Mouse (Mus musculus): ENCODE measurements around the gene H2al1m. TPM values are rescaled to one million over a fixed set of nuclear protein-coding genes. Genes with fewer than 3 reads are reported as not detected.
"Not testable (repeated sequence)": the region's sequence is repeated elsewhere in the genome, so short reads cannot be mapped to it uniquely, and the experiment has no call there.

Gene H2al1m
- polyA plus RNA-seq, 1 experiment from 2014 or later = 0.91 TPM

GRCm38 (mm10) chrX:9332366-9332962 is 48.9 kb downstream of the H2al1m start:
- not testable (repeated sequence) for H3K9me3 ChIP-seq; H3K36me3 ChIP-seq; H3K4me2 ChIP-seq; H3K4me3 ChIP-seq; H3K4me1 ChIP-seq; ATAC-seq (ENCODE audit: extremely low read depth, insufficient number of reproducible peaks, low FRiP score, low TSS enrichment); H3K9ac ChIP-seq; H3K27me3 ChIP-seq (replicated peaks); H3K27ac ChIP-seq (replicated peaks)
- WGBS = 80% methylated on average over 12 of the region's 12 CpGs

DNA sequence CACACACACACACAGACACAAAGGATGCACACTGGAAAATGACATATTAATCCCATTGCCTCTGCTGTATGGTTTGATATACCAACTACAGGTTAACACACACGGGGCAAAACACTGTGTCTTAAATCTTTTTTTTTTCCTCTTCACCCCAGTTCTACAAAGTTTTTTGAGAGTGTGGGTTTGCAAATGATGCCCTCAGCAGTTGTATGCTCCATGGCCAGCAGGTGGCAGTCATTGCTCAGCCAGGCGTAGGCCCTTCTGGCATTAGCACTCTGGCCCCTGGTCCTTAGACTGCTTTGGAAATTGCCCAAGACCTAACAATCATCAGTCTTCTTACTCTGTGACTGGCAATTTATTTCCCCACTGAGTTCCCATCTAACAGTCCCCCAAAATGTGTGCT is 49.5 kb downstream of the H2al1m start:
- H3K9me3 ChIP-seq; H3K4me2 ChIP-seq; H3K36me3 ChIP-seq; H3K27me3 ChIP-seq (replicated peaks); H3K4me1 ChIP-seq; H3K27ac ChIP-seq (replicated peaks); H3K9ac ChIP-seq; H3K4me3 ChIP-seq; ATAC-seq (ENCODE audit: extremely low read depth, insufficient number of reproducible peaks, low FRiP score, low TSS enrichment): not testable (repeated sequence)
- 44% methylated on average over 2 of the region's 2 CpGs for WGBS

Other genes with a start within 250 kb of the H2al1m start
- not detected in 2 replicates for gene Fthl17f, start 220.7 kb upstream of the H2al1m start, polyA plus RNA-seq (2015; fragmentation: Nextera tagmentation; extraction: Ambion mirVana)
- not detected in 2 replicates for gene 4930402K13Rik, start 179.2 kb upstream of the H2al1m start, polyA plus RNA-seq (2015; fragmentation: Nextera tagmentation; extraction: Ambion mirVana)
- gene Lancl3, start 83.9 kb upstream of the H2al1m start, polyA plus RNA-seq (2015; fragmentation: Nextera tagmentation; extraction: Ambion mirVana) = 0.95 and 1.2 TPM in 2 replicates
- 0.47 TPM in 1 of 2 replicates, not detected in the other for gene Gm14862, start 26.9 kb upstream of the H2al1m start, polyA plus RNA-seq (2015; fragmentation: Nextera tagmentation; extraction: Ambion mirVana)
- 3.4 and 3.7 TPM in 2 replicates for gene Xk, start 11.0 kb upstream of the H2al1m start, polyA plus RNA-seq (2015; fragmentation: Nextera tagmentation; extraction: Ambion mirVana)
- not detected in 2 replicates for gene H2al1k, start 66.9 kb downstream of the H2al1m start, polyA plus RNA-seq (2015; fragmentation: Nextera tagmentation; extraction: Ambion mirVana)
- gene Cybb, start 204.0 kb downstream of the H2al1m start, polyA plus RNA-seq (2015; fragmentation: Nextera tagmentation; extraction: Ambion mirVana) = 1.6 and 2.1 TPM in 2 replicates